Mouse (Mus musculus) kidney, postnatal 0 days (tissue): ENCODE results near the gene Tmem119. TPM values are rescaled to one million over a fixed set of nuclear protein-coding genes. Genes with fewer than 3 reads are reported as not detected.

Experiments used
- ATAC-seq: fragments of 200-750 bp; cut with Nextera tagmentation; replicated peaks from 2 replicates; pipeline ENCODE4 v1.8.0; 2017; ENCODE audit warnings: low read depth, moderate number of reproducible peaks, moderate TSS enrichment, moderate library complexity; ENCODE audit not compliant: low FRiP score
- DNase-seq: peaks from one replicate; pipeline ENCODE4 v3.0.0-alpha.2; 2016; ENCODE audit warnings: low spot score
- H3K27ac ChIP-seq: fragments of 300-500 bp; sonication (generic); 2 replicates; pipeline ENCODE4 v1.5.1; 2014; ENCODE audit warnings: mild to moderate bottlenecking
- H3K27me3 ChIP-seq: fragments of 300-500 bp; sonication (generic); 2 replicates; pipeline ENCODE4 v1.6.1; 2014; ENCODE audit warnings: low read length, mixed read lengths; ENCODE audit not compliant: insufficient read depth
- H3K36me3 ChIP-seq: fragments of 300-500 bp; sonication (generic); 2 replicates; pipeline ENCODE4 v1.6.1; 2014; ENCODE audit warnings: low read length, mixed read lengths; ENCODE audit not compliant: insufficient read depth
- H3K4me1 ChIP-seq: fragments of 300-500 bp; sonication (generic); replicated peaks from 2 replicates; pipeline ENCODE4 v1.6.1; 2014; ENCODE audit warnings: antibody characterized with exemption, low read length, mixed read lengths; ENCODE audit not compliant: insufficient read depth
- H3K4me2 ChIP-seq: fragments of 300-500 bp; sonication (generic); 2 replicates; pipeline ENCODE4 v1.6.1; 2014; ENCODE audit warnings: mild to moderate bottlenecking, low read length, moderate library complexity, mixed read lengths
- H3K4me3 ChIP-seq: fragments of 300-500 bp; sonication (generic); replicated peaks from 2 replicates; pipeline ENCODE4 v1.5.1; 2014; ENCODE audit warnings: low read depth, low read length
- H3K9ac ChIP-seq: fragments of 300-500 bp; sonication (generic); 2 replicates; pipeline ENCODE4 v1.6.1; 2014; ENCODE audit warnings: low read depth, low read length
- H3K9me3 ChIP-seq: fragments of 300-500 bp; sonication (generic); replicated peaks from 2 replicates; pipeline ENCODE4 v1.6.1; 2016; ENCODE audit warnings: low read length, inconsistent platforms, mixed read lengths
- CTCF ChIP-seq: IDR thresholded peaks from 2 replicates; pipeline ENCODE4 v1.5.1; 2016; ENCODE audit warnings: antibody characterized with exemption, low read depth, mild to moderate bottlenecking, moderate library complexity
- WGBS: fragments of 180-500 bp; shearing (Covaris S2); extraction: QIAGEN DNeasy Blood & Tissue Kit; methylation state at CpG from one replicate; pipeline ENCODE4 v1.1.7; 2014; 5-methylcytosine and 5-hydroxymethylcytosine counted together
- polyA plus RNA-seq: library from polyadenylated mRNA; unstranded; fragments of >200 nt; fragmentation: Nextera tagmentation; extraction: Ambion mirVana; gene quantifications from 2 replicates; pipeline ENCODE4 v1.2.1, GENCODE M21; 2015

The Tmem119 gene
- polyA plus RNA-seq, 1 experiment from 2014 or later = 37.3 TPM

DNA sequence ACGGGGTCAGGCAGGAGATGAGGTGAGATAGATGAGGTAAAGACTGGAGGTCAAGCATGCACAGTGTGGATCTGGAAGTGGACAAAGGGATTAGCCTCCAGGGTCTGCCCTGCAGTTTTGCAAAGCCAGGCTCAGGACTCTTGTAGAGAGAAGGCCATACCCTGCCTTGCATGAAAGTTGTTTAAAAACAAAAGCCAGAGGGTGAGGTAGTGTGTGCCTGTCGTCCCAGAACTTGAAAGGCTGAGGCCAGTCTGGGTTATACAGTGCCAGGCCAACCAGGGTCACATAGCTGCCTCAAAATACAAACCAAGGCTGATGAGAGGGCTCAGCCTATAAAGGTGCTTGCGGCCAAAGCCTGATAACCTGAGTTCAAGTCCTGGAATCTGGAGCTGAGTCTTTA, 31.4 kb upstream of the Tmem119 start:
- no peak for TF ChIP-seq CTCF
- H3K9me3 ChIP-seq = no peaks in the 10 kb centered on the region

DNA sequence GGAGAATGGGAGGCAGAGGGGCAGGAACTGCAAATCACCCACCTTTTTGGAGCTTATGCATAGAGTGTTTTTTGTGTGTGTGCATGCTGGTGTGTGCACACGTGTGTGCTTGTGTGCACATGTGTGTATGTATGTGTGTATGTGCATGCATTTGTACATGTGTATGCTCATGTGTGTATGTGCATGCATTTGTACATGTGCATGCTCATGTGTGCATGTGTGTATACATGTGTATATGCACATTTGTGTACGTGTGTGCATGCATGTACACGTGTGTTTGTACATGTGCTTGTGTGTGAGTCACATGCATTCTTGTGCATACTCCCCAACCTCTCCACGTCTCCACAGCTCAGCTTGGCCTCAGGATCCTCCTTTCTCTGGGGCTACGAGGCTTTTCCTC, 30.5 kb upstream of the Tmem119 start:
- H3K36me3 ChIP-seq = no peaks in the 10 kb centered on the region
- no peak for TF ChIP-seq CTCF
- no peak overlapping the region for H3K9ac ChIP-seq
- H3K4me3 ChIP-seq = no peak overlapping the region
- no peak for ATAC-seq
- no peak for DNase-seq
- no peaks in the 10 kb centered on the region for H3K4me1 ChIP-seq
- WGBS = 93% methylated on average over 5 of the region's 5 CpGs
- H3K27me3 ChIP-seq = no peaks in the 10 kb centered on the region
- H3K9me3 ChIP-seq = no peaks in the 10 kb centered on the region
- H3K4me2 ChIP-seq = no peak overlapping the region
- H3K27ac ChIP-seq = no peak overlapping the region

More for the DNA sequence above, 31.4 kb upstream of the Tmem119 start:
- Histone ChIP-seq H3K4me3 (no peak overlapping the region), H3K4me1 (no peaks in the 10 kb centered on the region), H3K9ac (no peak overlapping the region), H3K27me3 (no peaks in the 10 kb centered on the region), H3K36me3 (no peaks in the 10 kb centered on the region), H3K27ac (no peak overlapping the region), H3K4me2 (no peak overlapping the region)
- ATAC-seq = no peak
- 59% methylated on average over 3 of the region's 3 CpGs for WGBS
- DNase-seq = no peak

DNA sequence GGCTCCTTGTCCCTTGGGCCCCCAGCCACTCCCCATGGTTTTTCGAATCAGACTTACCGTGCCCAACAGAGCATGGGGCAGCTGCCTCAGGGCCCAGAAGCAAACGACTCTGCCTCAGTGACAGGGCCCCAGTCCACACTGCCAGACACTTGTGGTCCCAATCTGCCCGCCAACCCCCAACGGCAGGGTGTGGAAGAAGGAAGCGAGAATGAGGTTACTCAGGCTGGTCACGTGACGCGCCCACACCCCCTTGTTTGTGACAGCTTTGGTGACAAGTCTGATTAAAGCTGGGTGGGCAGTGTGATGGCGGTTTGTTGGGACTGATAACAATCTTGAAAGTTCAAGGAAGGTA, 30.0 kb upstream of the Tmem119 start:
- Histone ChIP-seq H3K4me2 (no peak overlapping the region), H3K9ac (no peak overlapping the region), H3K27ac (no peak overlapping the region), H3K4me1 (no peaks in the 10 kb centered on the region), H3K9me3 (no peaks in the 10 kb centered on the region), H3K27me3 (no peaks in the 10 kb centered on the region), H3K36me3 (no peaks in the 10 kb centered on the region), H3K4me3 (no peak overlapping the region)
- ATAC-seq (no peak), DNase-seq (no peak)
- 61% methylated on average over 10 of the region's 10 CpGs for WGBS
- TF ChIP-seq CTCF = no peak

DNA sequence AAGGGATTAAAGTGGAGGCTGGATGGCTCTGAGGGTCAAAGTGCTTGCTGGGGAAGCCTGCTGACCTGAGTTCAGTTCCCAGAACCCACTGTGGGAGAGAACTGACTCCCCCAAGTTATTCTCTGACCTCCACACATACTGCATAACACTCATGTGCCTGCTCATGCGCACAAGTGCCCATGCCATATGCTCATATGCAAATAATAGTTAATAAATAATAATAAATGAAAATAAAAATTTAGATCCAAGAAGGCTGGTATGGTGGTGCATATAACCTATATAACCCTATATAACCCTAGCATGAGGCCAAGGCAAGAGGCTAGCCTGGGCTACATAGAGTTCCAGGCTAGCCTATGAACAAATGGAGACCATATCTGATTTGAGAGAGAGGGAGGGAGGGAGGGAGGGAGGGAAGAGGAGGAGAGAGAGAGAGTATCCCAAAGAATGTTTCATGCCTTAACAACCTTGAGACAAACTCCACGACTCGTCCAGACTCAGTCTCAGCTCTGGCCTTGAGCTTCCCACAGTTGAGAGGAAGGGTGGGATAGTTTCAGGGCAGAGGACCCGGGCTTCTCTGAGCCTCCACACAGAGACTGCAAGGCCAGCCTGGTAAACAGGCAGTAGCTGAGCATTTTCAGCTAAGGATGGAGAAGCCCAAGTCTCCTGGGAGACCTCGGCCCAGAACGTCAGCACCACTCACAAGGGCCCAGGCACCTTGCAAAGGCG, 29.4 kb upstream of the Tmem119 start:
- no peaks in the 10 kb centered on the region for H3K36me3 ChIP-seq
- H3K9me3 ChIP-seq = no peaks in the 10 kb centered on the region
- TF ChIP-seq CTCF = no peak
- no peaks in the 10 kb centered on the region for H3K27me3 ChIP-seq
- no peak for DNase-seq
- H3K4me2 ChIP-seq = no peak overlapping the region
- no peak overlapping the region for H3K4me3 ChIP-seq
- H3K27ac ChIP-seq = no peak overlapping the region
- ATAC-seq = no peak
- WGBS = 68% methylated on average over 7 of the region's 7 CpGs
- H3K4me1 ChIP-seq = no peaks in the 10 kb centered on the region
- no peak overlapping the region for H3K9ac ChIP-seq

DNA sequence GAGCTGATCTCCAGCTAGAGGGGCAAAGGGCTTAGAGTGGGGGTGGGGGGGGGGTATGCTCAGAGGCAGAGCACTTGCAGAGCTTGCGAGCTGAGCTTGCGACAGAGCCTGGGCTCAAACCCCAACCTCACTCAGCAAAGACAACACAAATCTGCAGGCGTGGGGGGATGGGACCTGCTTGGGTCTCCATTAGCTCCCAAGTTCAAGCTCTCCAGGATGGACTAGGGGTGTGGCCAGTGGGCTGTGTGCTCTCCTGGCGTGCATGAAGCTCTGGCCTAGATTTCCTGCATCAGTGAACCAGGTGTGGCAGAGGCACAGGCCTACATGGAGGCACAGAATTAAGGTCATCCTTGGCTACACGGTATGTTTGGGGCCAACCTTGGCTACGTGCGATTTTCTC, 28.2 kb upstream of the Tmem119 start:
- H3K27me3 ChIP-seq = no peaks in the 10 kb centered on the region
- H3K27ac ChIP-seq = no peak overlapping the region
- no peak overlapping the region for H3K9ac ChIP-seq
- H3K4me3 ChIP-seq = no peak overlapping the region
- WGBS = 49% methylated on average over 7 of the region's 7 CpGs
- H3K9me3 ChIP-seq = no peaks in the 10 kb centered on the region
- no peaks in the 10 kb centered on the region for H3K36me3 ChIP-seq
- ATAC-seq = 0 out of 2 replicates have a peak, but pooled peaks have one; percentile 40
- no peak for TF ChIP-seq CTCF
- H3K4me2 ChIP-seq = no peak overlapping the region
- no peak for DNase-seq
- H3K4me1 ChIP-seq = no peaks in the 10 kb centered on the region

DNA sequence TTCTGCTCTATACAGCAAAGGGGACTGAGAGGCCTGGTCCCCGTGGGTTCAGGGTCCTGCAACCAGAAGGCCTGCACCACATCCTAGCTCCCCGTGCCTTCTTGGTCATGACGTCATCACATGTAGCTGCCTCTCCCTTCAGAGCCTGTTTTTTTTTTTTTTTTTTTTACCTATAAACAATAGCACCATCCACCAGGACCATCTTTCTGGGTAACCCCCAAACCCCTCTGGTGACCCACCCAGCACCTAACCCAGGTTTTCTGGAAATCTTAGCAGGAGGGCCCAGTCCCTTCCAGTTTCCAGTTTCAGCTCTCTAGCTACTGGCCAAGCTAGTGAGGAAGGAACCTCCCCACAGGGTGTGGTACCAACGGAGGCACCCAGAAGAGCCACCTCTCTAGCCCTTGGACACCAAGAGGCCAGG, 27.7 kb upstream of the Tmem119 start:
- no peak overlapping the region for H3K9ac ChIP-seq
- no peak overlapping the region for H3K27ac ChIP-seq

DNA sequence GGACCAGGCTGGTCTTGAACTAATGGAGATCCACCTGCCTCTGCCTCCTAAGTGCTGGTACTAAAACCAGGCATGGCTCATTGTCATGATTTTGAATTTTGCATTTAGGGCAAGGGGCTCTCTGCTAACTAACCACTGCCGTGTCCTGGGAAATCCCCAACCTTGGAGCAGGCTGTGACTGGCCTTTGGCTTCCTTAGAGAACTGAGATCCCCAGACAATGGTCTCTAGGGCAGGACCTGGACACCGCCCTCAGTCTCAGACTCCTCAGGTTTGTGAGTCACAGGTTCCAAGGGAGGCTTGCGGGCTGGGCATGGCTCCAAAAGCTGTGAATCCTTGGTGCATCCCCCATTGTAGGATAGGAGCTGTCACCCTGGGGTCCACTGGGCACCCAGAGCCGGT, 26.3 kb upstream of the Tmem119 start:
- Histone ChIP-seq H3K9ac (no peak overlapping the region), H3K36me3 (no peaks in the 10 kb centered on the region), H3K27me3 (no peaks in the 10 kb centered on the region), H3K9me3 (no peaks in the 10 kb centered on the region), H3K4me2 (no peak overlapping the region), H3K4me1 (no peaks in the 10 kb centered on the region), H3K27ac (no peak overlapping the region), H3K4me3 (no peak overlapping the region)
- no peak for ATAC-seq
- no peak for DNase-seq
- TF ChIP-seq CTCF = no peak
- WGBS = 89% methylated on average over 4 of the region's 4 CpGs

More for the DNA sequence above, 27.7 kb upstream of the Tmem119 start:
- Histone ChIP-seq H3K4me1 (no peaks in the 10 kb centered on the region), H3K27me3 (no peaks in the 10 kb centered on the region), H3K4me3 (no peak overlapping the region), H3K9me3 (no peaks in the 10 kb centered on the region), H3K4me2 (no peak overlapping the region), H3K36me3 (no peaks in the 10 kb centered on the region)
- DNase-seq = no peak
- 35% methylated on average over 4 of the region's 4 CpGs for WGBS
- no peak for TF ChIP-seq CTCF
- ATAC-seq = no peak
